Mouse (Mus musculus) lung, embryonic 15.5 days (tissue): ENCODE data around the gene Adgrg6. TPM values are rescaled to one million over a fixed set of nuclear protein-coding genes. Genes with fewer than 3 reads are reported as not detected.

Experiments used
- ATAC-seq: fragments of 200-750 bp; cut with Nextera tagmentation; 2 replicates; pipeline ENCODE4 v1.8.0; 2017; ENCODE audit warnings: moderate number of reproducible peaks, borderline replicate concordance; ENCODE audit not compliant: low FRiP score, low TSS enrichment; ENCODE audit errors: extremely low read depth
- H3K27ac ChIP-seq: fragments of 300-500 bp; sonication (generic); 2 replicates; pipeline ENCODE4 v1.5.1; 2015; ENCODE audit warnings: moderate library complexity, mild to moderate bottlenecking, inconsistent platforms
- H3K27me3 ChIP-seq: fragments of 300-500 bp; sonication (generic); 2 replicates; pipeline ENCODE4 v1.6.1; 2015; ENCODE audit warnings: inconsistent platforms
- H3K36me3 ChIP-seq: fragments of 300-500 bp; sonication (generic); 2 replicates; pipeline ENCODE4 v1.6.1; 2015; ENCODE audit warnings: inconsistent platforms
- H3K4me1 ChIP-seq: fragments of 300-500 bp; sonication (generic); 2 replicates; pipeline ENCODE4 v1.6.1; 2015; ENCODE audit warnings: inconsistent platforms
- H3K4me2 ChIP-seq: fragments of 300-500 bp; sonication (generic); 2 replicates; pipeline ENCODE4 v1.6.1; 2015; ENCODE audit warnings: inconsistent platforms, mild to moderate bottlenecking, moderate library complexity
- H3K4me3 ChIP-seq: fragments of 300-500 bp; sonication (generic); 2 replicates; pipeline ENCODE4 v1.5.1; 2015; ENCODE audit warnings: mild to moderate bottlenecking, inconsistent platforms
- H3K9ac ChIP-seq: fragments of 300-500 bp; sonication (generic); 2 replicates; pipeline ENCODE4 v1.6.1; 2015; ENCODE audit warnings: inconsistent platforms
- H3K9me3 ChIP-seq: fragments of 300-500 bp; sonication (generic); 2 replicates; pipeline ENCODE4 v1.6.1; 2016; ENCODE audit warnings: inconsistent platforms
- WGBS: fragments of 180-500 bp; shearing (Covaris S2); methylation state at CpG from one replicate; pipeline ENCODE4 v1.1.7; 2015; 5-methylcytosine and 5-hydroxymethylcytosine counted together
- polyA plus RNA-seq: library from polyadenylated mRNA; unstranded; fragments of >200 nt; fragmentation: Nextera tagmentation; extraction: Ambion mirVana; gene quantifications from 2 replicates; pipeline ENCODE4 v1.2.1, GENCODE M21; 2015

Gene Adgrg6
- polyA plus RNA-seq, 1 experiment from 2014 or later, result 23.7 TPM

DNA sequence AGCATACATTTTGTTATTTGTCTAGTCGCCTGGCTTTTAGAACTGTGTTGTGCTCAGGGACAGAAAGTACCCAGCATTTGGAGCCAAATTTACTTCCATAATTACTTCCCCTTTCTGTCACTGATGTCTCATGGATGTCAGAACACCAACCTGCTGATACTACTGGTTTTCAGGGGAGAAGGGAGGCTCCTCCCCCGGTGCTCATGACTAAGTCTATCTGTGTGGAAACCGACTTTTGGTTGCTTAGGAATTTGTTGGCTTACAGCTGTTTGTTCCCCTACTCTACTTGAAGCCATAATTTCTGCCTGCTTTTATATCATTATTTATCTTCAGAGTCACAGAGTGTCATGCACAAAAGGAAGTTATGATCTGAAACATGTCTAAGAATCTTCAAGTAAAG lies 14.4 kb downstream of the Adgrg6 start:
- Histone ChIP-seq H3K9ac (no peak overlapping the region), H3K4me3 (no peak overlapping the region), H3K4me1 (peaks cover 16% of the 10 kb centered on the region; the same call in 1 of the 2 replicates), H3K27ac (no peak overlapping the region), H3K27me3 (no peaks in the 10 kb centered on the region), H3K4me2 (no peak overlapping the region), H3K9me3 (no peaks in the 10 kb centered on the region), H3K36me3 (peaks cover 9% of the 10 kb centered on the region; the same call in 1 of the 2 replicates)
- WGBS, result 66% methylated on average over 3 of the region's 3 CpGs
- ATAC-seq, result no peak

DNA sequence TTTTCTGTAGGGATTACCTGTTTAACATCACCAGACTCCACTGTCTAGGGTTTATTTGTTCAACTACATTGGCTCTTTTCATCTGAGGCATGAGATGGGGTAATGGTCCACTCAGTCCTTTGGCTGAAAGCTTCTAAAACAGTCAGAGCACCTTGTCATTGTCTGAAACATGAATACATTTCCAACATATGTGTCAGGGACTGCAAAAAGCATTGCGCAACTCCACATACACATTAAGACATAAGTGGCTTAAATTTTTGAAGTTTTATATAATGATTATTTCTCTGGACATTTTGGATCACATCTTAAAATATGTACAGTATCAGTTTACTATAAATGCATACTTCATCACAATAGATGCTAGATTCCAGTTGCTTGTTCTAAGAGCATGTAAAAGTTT lies 14.8 kb downstream of the Adgrg6 start:
- no peak overlapping the region for H3K9ac ChIP-seq
- ATAC-seq, result no peak
- H3K4me3 ChIP-seq, result no peak overlapping the region
- H3K4me1 ChIP-seq, result peaks cover 16% of the 10 kb centered on the region; the same call in 1 of the 2 replicates
- H3K36me3 ChIP-seq, result peaks cover 6% of the 10 kb centered on the region; the same call in 1 of the 2 replicates
- no peak overlapping the region for H3K4me2 ChIP-seq
- H3K27me3 ChIP-seq, result no peaks in the 10 kb centered on the region
- H3K9me3 ChIP-seq, result no peaks in the 10 kb centered on the region
- no peak overlapping the region for H3K27ac ChIP-seq
- whole genome bisulfite sequencing, result 95% methylated on average over 1 of the region's 1 CpGs

DNA sequence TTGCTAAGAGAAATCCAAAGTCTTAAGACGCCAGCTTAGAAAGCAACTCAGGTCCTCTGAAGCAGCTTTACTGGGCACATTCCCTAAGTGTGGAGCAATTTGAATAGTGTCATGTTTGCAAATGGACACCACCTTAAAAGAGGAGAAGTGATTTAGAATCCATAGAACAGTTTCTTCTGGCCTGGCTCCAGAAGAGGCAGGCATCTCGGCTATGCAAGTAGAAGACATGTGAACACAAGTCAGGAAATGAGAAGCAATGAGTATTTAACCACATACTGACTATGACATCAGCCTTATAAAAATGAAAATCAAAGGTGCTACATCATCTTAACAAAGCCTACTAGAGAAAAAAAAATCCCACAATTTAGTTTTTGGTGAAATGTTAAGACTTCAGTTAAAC lies 17.7 kb downstream of the Adgrg6 start:
- Histone ChIP-seq H3K36me3 (no peaks in the 10 kb centered on the region), H3K4me2 (no peak overlapping the region), H3K27ac (no peak overlapping the region), H3K4me1 (peaks cover 6% of the 10 kb centered on the region; the same call in 1 of the 2 replicates), H3K9me3 (no peaks in the 10 kb centered on the region), H3K9ac (no peak overlapping the region), H3K4me3 (no peak overlapping the region), H3K27me3 (no peaks in the 10 kb centered on the region)
- WGBS, result 46% methylated on average over 2 of the region's 2 CpGs
- ATAC-seq, result no peak

- WGBS, result 67% methylated on average over 5 of the region's 5 CpGs
- ATAC-seq, result no peak
- Histone ChIP-seq H3K9me3 (no peaks in the 10 kb centered on the region), H3K36me3 (no peaks in the 10 kb centered on the region), H3K27me3 (no peaks in the 10 kb centered on the region), H3K4me2 (no peak overlapping the region), H3K27ac (no peak overlapping the region), H3K9ac (no peak overlapping the region), H3K4me1 (peaks cover 15% of the 10 kb centered on the region), H3K4me3 (no peak overlapping the region)
These were observed 22.7 kb downstream of the Adgrg6 start for GRCm38 (mm10) chr10:14522729-14523128.

DNA sequence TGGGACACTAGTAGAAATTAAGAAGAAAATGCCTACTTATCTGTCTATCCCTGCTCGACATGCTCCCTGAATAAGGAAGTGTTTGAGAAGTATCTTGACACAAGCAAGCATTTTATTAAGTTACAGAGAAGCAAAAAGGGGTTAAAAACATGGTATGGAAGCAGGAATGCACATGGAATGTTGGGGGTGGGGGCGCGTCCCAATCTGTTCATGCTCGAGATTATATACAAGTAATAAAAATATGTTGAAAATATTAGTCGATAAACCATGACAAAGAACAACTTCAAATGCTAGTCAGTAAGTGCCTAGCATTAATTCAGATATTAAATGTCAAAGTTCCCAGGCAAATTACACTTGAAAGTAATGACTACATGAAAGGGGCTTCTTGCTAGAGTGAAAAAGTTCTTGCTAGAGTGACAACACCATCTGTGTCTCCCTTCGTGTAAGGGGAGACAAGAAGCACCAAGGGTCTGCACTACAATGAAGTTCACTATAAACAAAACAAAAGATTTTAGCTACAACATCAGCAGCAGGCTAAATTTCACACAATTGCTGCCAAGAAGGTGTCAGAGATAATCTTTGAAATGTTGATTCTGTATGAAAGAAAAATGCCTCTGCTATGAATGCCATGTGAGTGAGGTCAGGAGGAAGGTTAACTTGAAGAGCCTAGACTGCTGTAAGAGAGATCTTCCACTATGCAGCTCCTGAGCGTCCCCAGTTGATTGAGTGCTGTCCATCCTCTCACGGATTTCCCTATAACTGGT lies 24.4 kb downstream of the Adgrg6 start:
- no peak overlapping the region for H3K4me2 ChIP-seq
- no peak for ATAC-seq
- H3K4me1 ChIP-seq, result peaks cover 15% of the 10 kb centered on the region
- H3K9ac ChIP-seq, result no peak overlapping the region
- no peak overlapping the region for H3K4me3 ChIP-seq
- no peaks in the 10 kb centered on the region for H3K36me3 ChIP-seq
- 16% methylated on average over 8 of the region's 8 CpGs for WGBS
- H3K27me3 ChIP-seq, result no peaks in the 10 kb centered on the region
- H3K9me3 ChIP-seq, result no peaks in the 10 kb centered on the region
- 0 out of 2 replicates have a peak overlapping the region, but pooled peaks have one; percentile 8 for H3K27ac ChIP-seq

DNA sequence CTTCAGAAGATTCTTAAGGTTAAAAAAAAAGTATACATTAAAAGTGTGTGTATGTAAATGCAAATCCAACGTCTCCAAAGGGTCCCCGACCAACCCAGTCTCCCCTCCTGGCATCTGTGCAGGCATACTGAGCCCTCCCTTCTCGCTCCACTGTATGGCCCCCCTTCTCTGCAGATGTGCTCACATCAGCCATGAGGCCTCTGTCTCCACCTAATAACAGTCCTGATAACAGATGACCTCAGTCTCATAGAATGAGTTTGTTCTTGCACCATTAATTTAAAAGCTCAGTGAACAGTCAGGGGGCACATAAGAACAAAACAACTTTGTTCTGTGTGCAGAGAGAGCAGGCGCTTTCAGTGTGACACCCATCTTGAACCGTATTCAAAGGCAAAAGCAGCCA lies 27.6 kb downstream of the Adgrg6 start:
- ATAC-seq, result peak; percentile 80; the same call in 1 of the 2 replicates
- Histone ChIP-seq H3K4me1 (peaks cover 15% of the 10 kb centered on the region), H3K4me3 (no peak overlapping the region), H3K36me3 (no peaks in the 10 kb centered on the region), H3K9ac (no peak overlapping the region), H3K4me2 (no peak overlapping the region), H3K27me3 (no peaks in the 10 kb centered on the region), H3K9me3 (no peaks in the 10 kb centered on the region), H3K27ac (no peak overlapping the region)
- 19% methylated on average over 5 of the region's 5 CpGs for WGBS

DNA sequence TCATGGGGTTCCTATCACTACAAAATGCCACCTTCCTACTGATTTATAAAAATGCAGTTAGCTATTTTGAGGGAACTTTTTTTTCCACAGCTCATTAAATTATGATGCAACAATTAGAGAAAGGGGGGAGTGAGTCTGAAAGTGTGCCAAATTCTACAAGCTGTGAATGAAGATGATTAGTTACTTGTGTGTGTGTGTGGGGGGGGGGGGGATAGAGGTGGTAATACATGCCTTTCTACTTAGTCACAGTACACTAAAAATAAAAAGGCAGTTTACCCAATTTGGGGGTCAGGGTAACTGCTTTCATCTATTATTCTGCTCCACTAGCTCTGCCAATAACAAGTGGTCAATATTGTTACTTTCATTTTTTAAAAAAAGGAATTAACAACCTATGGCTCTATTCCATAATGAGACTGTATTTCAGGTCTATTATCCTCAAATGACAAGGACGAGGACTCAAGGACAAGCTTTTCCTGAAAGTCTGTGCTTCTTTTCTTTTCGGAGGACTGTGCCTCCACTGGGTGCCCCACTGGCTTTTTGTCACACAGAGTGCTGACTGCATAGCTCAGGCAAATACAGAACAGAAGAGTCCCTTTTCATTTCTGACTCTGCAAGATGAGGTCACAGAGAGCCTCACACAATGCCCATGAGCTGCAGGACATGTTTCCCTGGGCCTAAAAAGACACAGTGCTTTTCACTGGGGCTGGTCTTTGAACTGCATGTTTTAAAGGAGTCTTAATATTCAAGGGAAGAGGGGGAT lies 33.4 kb downstream of the Adgrg6 start:
- H3K36me3 ChIP-seq, result no peaks in the 10 kb centered on the region
- peaks cover 13% of the 10 kb centered on the region for H3K4me1 ChIP-seq
- H3K4me2 ChIP-seq, result no peak overlapping the region
- H3K27me3 ChIP-seq, result no peaks in the 10 kb centered on the region
- ATAC-seq, result peak; percentile 62; the same call in 1 of the 2 replicates
- WGBS, result 55% methylated on average over 2 of the region's 2 CpGs
- no peak overlapping the region for H3K9ac ChIP-seq
- H3K4me3 ChIP-seq, result no peak overlapping the region
- peak overlapping the region; percentile 58 for H3K27ac ChIP-seq
- no peaks in the 10 kb centered on the region for H3K9me3 ChIP-seq

GRCm38 (mm10) chr10:14511157-14511556 lies 34.3 kb downstream of the Adgrg6 start:
- H3K9me3 ChIP-seq, result no peaks in the 10 kb centered on the region
- no peak overlapping the region for H3K9ac ChIP-seq
- H3K4me1 ChIP-seq, result peaks cover 13% of the 10 kb centered on the region
- H3K27me3 ChIP-seq, result no peaks in the 10 kb centered on the region
- WGBS, result 38% methylated on average over 3 of the region's 3 CpGs
- ATAC-seq, result 0 out of 2 replicates have a peak, but pooled peaks have one; percentile 50
- H3K4me3 ChIP-seq, result no peak overlapping the region
- no peak overlapping the region for H3K27ac ChIP-seq
- no peak overlapping the region for H3K4me2 ChIP-seq
- no peaks in the 10 kb centered on the region for H3K36me3 ChIP-seq

- no peaks in the 10 kb centered on the region for H3K27me3 ChIP-seq
- no peak overlapping the region for H3K9ac ChIP-seq
- H3K4me3 ChIP-seq, result no peak overlapping the region
- peaks cover 8% of the 10 kb centered on the region; the same call in 1 of the 2 replicates for H3K4me1 ChIP-seq
- no peaks in the 10 kb centered on the region for H3K36me3 ChIP-seq
- ATAC-seq, result peak; percentile 28; the same call in 1 of the 2 replicates
- H3K27ac ChIP-seq, result peak overlapping the region; percentile 64
- no peaks in the 10 kb centered on the region for H3K9me3 ChIP-seq
- no peak overlapping the region for H3K4me2 ChIP-seq
These were observed 49.8 kb downstream of the Adgrg6 start for GRCm38 (mm10) chr10:14495658-14496057.

DNA sequence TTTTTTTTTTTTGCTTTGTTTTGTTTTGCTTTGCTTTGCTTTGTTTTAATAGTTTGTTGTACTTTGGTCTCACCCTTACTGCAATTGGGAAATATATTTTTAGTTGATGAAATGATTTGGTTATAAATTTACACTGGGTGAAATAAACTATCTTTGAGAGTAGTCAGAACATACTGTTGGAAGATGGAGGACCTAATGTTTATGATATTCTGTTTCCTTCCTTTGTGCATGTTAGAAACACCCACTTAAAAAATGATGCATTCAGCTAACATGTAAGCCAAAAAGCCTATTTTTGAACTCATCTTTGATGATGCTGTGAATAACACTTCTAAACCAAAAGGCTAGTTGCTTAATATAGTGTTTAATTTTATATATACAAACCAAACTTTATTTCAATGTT lies 50.3 kb downstream of the Adgrg6 start:
- Histone ChIP-seq H3K9me3 (no peaks in the 10 kb centered on the region), H3K4me2 (no peak overlapping the region), H3K4me1 (peaks cover 8% of the 10 kb centered on the region; the same call in 1 of the 2 replicates), H3K27me3 (no peaks in the 10 kb centered on the region), H3K27ac (no peak overlapping the region), H3K36me3 (peaks cover 4% of the 10 kb centered on the region; the same call in 1 of the 2 replicates), H3K9ac (no peak overlapping the region), H3K4me3 (no peak overlapping the region)
- ATAC-seq, result peak; percentile 88; the same call in 1 of the 2 replicates

DNA sequence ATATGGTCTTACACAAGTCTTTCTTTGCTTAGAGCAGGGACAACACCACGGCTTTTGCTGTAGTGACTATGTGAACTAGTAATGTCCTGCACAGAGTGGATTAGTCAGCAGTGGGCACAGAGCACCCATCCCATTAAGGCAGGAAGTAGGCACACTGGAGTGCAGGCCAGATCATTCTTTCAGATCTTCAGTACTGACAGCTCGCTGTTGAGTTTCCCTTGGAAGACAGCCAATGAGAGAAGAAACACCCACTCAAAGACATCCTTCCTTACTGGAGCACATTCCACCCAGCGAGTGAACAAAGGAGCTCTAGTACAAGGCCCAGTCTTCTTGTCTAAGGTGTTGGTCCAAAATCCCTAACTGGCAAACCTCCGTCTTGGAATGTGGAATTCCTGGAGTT lies 53.6 kb downstream of the Adgrg6 start:
- H3K4me3 ChIP-seq, result no peak overlapping the region
- no peak overlapping the region for H3K27ac ChIP-seq
- H3K4me2 ChIP-seq, result no peak overlapping the region

DNA sequence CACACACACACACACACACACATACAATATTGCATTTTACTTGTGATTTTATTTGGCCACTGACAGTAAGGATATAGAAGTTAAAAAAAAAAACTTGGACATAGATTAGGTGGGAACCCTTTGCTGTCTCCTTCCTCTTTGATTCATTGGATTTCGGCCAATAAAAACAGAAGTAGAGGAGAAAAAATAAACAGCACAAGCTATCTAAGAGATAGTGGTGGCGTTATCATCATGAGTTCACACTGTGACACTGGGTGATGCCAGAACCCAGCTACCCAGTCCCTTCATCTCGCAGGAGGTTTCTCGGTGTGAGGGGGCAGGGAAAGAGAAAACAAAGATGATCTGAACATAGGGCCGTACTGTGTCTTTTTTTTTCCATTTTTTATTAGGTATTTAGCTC lies 62.2 kb downstream of the Adgrg6 start:
- Histone ChIP-seq H3K4me1 (no peaks in the 10 kb centered on the region), H3K4me3 (no peak overlapping the region), H3K9me3 (no peaks in the 10 kb centered on the region), H3K36me3 (no peaks in the 10 kb centered on the region), H3K4me2 (no peak overlapping the region), H3K9ac (no peak overlapping the region), H3K27me3 (no peaks in the 10 kb centered on the region), H3K27ac (no peak overlapping the region)
- WGBS, result 26% methylated on average over 5 of the region's 5 CpGs
- ATAC-seq, result 0 out of 2 replicates have a peak, but pooled peaks have one; percentile 27

More for the DNA sequence above, 53.6 kb downstream of the Adgrg6 start:
- WGBS, result 38% methylated on average over 4 of the region's 4 CpGs
- no peaks in the 10 kb centered on the region for H3K27me3 ChIP-seq
- ATAC-seq, result peak; percentile 37
- H3K9me3 ChIP-seq, result no peaks in the 10 kb centered on the region
- H3K9ac ChIP-seq, result no peak overlapping the region
- H3K36me3 ChIP-seq, result peaks cover 5% of the 10 kb centered on the region; the same call in 1 of the 2 replicates
- H3K4me1 ChIP-seq, result peaks cover 8% of the 10 kb centered on the region; the same call in 1 of the 2 replicates
